Mouse (Mus musculus) bone marrow, adult 2 months (tissue): ENCODE data around the gene Dspp.

Experiments
- CTCF ChIP-seq: fragments of 200-500 bp; IDR thresholded peaks from 2 replicates; pipeline ENCODE4 v1.5.1; 2011; ENCODE audit warnings: low read length, control low read depth; ENCODE audit not compliant: control insufficient read depth, insufficient read depth
- POLR2A ChIP-seq: fragments of 200-500 bp; IDR thresholded peaks from 2 replicates; pipeline ENCODE4 v1.6.1; 2011; ENCODE audit warnings: low read depth, mild to moderate bottlenecking, control low read depth, low read length, borderline replicate concordance; ENCODE audit not compliant: control insufficient read depth

GRCm38 (mm10) chr5:104212531-104212930, 42.0 kb downstream of the Dspp start:
- no peak for TF ChIP-seq CTCF
- no peak for TF ChIP-seq POLR2A
